Mouse (Mus musculus) embryonic facial prominence, embryonic 10.5 days (tissue): ENCODE measurements around the gene Snx21. TPM values are rescaled to one million over a fixed set of nuclear protein-coding genes. Genes with fewer than 3 reads are reported as not detected.

Experiments used
- DNase-seq: peaks from one replicate; pipeline ENCODE4 v3.0.0-alpha.2; 2017; ENCODE audit warnings: low spot score
- H3K27ac ChIP-seq: fragments of 300-500 bp; sonication (generic); replicated peaks from 2 replicates; pipeline ENCODE4 v1.5.1; 2016; ENCODE audit warnings: mild to moderate bottlenecking
- H3K27me3 ChIP-seq: fragments of 300-500 bp; sonication (generic); replicated peaks from 2 replicates; pipeline ENCODE4 v1.6.1; 2016; ENCODE audit warnings: low read depth, mild to moderate bottlenecking; ENCODE audit not compliant: poor library complexity, severe bottlenecking
- H3K36me3 ChIP-seq: fragments of 300-500 bp; sonication (generic); replicated peaks from 2 replicates; pipeline ENCODE4 v1.6.1; 2016; ENCODE audit warnings: mild to moderate bottlenecking, moderate library complexity
- H3K4me1 ChIP-seq: fragments of 300-500 bp; sonication (generic); 2 replicates; pipeline ENCODE4 v1.6.1; 2016
- H3K4me3 ChIP-seq: fragments of 300-500 bp; sonication (generic); 2 replicates; pipeline ENCODE4 v1.5.1; 2016; ENCODE audit warnings: mild to moderate bottlenecking, moderate library complexity
- H3K9me3 ChIP-seq: fragments of 300-500 bp; sonication (generic); 2 replicates; pipeline ENCODE4 v1.6.1; 2016; ENCODE audit warnings: mild to moderate bottlenecking
- WGBS: fragments of 180-500 bp; shearing (Covaris S2); methylation state at CpG from one replicate; pipeline ENCODE4 v1.1.7; 2016; 5-methylcytosine and 5-hydroxymethylcytosine counted together
- polyA plus RNA-seq: library from polyadenylated mRNA; unstranded; fragments of >200 nt; fragmentation: Nextera tagmentation; extraction: Ambion mirVana; gene quantifications from 2 replicates; pipeline ENCODE4 v1.2.1, GENCODE M21; 2016

The Snx21 gene
- polyA plus RNA-seq, 1 experiment from 2014 or later, result 11.9 TPM

DNA sequence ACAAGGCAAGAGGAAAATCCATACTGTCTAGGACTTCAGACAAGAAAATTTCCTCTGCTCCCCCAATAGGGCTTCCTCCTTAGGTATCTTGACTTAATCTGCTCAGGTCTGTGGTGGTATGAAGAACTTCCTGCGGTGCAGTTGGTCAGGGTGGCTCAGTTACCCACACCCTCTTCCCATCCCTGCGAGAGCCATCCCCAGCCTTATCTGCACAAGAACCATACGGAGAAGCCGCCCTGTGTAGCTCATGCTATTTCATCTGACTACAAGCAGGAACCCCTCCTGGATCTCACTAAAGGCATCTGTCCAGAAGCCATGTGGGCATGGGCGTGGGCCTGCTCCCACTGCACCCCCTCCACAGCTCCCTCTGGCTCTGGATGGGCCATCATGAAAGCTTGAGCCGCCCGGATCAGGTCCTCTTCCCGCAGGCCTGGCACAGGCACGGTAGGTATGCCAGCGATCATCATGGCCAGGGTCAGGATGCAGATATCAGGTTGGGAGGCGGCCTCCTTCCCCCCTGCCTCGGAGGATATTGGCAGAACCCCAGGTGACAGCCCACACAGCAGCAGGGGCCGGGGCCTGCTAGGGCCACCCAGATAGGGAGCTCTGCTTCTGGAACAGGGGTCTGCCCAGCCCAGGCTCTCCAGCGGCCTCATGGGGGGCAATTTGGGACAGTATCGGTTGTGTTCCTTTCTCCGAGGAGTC lies 41.7 kb downstream of the Snx21 start:
- Histone ChIP-seq H3K4me3 (no peak overlapping the region), H3K4me1 (peaks cover 13% of the 10 kb centered on the region), H3K27me3 (no peaks in the 10 kb centered on the region), H3K9me3 (no peaks in the 10 kb centered on the region), H3K27ac (no peak overlapping the region), H3K36me3 (peaks cover 50% of the 10 kb centered on the region)
- 91% methylated on average over 16 of the region's 16 CpGs for WGBS
- DNase-seq, result no peak

DNA sequence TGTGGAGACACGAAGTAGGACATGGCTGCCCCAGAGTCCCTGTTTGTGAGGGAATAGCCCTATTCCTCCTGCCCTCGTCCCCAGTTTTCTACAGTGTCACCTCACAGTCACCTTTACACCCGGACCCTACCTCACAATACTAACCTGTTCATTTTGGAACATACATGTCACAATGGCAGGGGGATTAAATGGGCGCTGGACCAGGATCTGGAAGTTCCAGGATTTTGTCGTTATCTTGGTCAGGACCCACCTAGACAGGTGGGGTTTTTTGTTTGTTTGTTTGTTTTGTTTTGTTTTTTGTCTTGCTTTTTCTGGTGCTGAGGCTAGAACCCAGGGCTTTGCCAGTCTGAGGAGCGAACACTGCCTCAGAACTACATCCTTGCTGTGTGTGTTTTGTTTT lies 42.8 kb downstream of the Snx21 start, which contains the start of gene Spata25:
Gene Spata25, minus strand, starts transcription at position 101 of the 400 bp plus-strand sequence.
- H3K27ac ChIP-seq, result no peak within 1 kb of the TSS
- H3K36me3 ChIP-seq, result peaks cover 50% of the 10 kb centered on the region
- WGBS, result 87% methylated on average over 6 of the region's 6 CpGs
- DNase-seq, result no peak
- no peaks in the 10 kb centered on the region for H3K9me3 ChIP-seq
- no peak within 1 kb of the TSS for H3K4me3 ChIP-seq
- H3K27me3 ChIP-seq, result no peaks in the 10 kb centered on the region
- peaks cover 18% of the 10 kb centered on the region for H3K4me1 ChIP-seq

DNA sequence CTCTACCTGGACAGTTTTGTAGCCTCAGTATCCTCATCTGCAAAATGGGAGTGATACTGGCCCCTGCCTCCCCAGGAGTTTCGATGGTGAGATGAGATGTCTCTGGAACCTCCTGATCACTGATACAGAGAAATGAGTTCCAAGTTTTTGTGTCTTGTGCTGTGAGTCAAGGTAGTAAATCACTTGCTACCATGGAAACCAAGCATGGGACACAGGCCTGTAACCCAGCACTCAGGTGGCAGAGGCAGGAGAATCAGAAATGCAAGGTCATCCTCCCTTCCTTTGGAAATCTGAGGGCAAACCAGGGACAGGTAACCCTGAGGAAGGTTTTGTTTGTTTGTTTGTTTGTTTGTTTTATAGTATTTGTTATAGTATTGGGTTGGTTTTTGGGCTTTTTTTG lies 43.5 kb downstream of the Snx21 start:
- Histone ChIP-seq H3K27ac (no peak overlapping the region), H3K4me3 (no peak overlapping the region), H3K4me1 (peaks cover 17% of the 10 kb centered on the region), H3K27me3 (no peaks in the 10 kb centered on the region), H3K36me3 (peaks cover 50% of the 10 kb centered on the region), H3K9me3 (no peaks in the 10 kb centered on the region)
- 95% methylated on average over 1 of the region's 1 CpGs for WGBS
- DNase-seq, result no peak

DNA sequence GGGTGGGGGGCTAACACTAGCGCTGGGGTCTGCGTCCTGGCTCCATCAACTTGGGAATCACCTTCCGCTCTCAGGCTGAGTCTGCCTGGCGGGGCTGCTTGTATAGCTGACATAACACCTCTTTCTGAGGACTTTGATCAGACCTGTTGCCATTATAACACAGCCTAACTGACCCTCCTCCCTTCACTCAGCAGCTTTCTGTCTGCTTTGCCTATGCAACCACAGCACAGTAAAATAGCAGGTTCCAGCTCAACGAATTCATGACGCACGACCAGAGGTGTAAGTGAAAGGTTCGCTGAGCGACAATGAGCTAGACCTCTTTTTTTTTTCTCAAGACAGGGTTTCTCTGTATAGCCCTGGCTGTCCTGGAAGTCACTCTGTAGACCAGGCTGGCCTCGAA lies 45.4 kb downstream of the Snx21 start:
- peaks cover 39% of the 10 kb centered on the region for H3K36me3 ChIP-seq
- H3K4me1 ChIP-seq, result peaks cover 28% of the 10 kb centered on the region
- no peak overlapping the region; the same call in 1 of the 2 replicates for H3K4me3 ChIP-seq
- H3K27me3 ChIP-seq, result no peaks in the 10 kb centered on the region
- 90% methylated on average over 10 of the region's 10 CpGs for WGBS
- H3K27ac ChIP-seq, result no peak overlapping the region
- no peaks in the 10 kb centered on the region for H3K9me3 ChIP-seq
- DNase-seq, result no peak

DNA sequence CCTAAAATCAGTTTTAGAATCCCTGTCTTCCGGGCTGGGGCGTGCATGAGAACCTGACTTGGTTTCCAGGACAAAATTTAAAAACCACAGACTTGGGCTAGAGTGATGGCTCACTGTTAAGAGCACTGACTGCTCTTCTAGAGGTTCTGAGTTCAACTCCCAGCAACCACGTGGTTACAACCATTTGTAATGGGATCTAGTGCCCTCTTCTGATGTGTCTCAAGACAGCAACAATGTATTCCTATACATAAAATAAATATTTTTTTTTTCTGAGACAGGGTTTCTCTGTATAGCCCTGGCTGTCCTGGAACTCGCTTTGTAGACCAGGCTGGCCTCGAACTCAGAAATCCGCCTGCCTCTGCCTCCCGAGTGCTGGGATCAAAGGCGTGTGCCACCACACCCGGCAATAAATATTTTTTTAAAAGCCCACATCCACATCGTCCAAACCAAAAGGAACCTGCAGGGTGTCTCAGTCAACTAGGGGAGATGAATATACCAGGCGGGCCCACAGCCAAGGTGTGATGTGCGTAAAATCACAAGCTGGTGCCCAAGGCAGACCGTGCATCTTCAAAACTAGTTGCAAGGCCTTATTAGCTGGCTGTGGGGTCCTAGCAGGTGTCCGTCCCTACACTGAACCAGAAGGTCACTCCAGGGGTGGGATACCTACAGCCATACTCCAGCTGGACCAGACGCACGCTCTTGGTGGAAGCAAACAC lies 46.6 kb downstream of the Snx21 start:
- no peaks in the 10 kb centered on the region for H3K9me3 ChIP-seq
- H3K27me3 ChIP-seq, result no peaks in the 10 kb centered on the region
- peaks cover 38% of the 10 kb centered on the region for H3K36me3 ChIP-seq
- H3K4me3 ChIP-seq, result peak overlapping the region; percentile 71
- DNase-seq, result no peak
- H3K27ac ChIP-seq, result peak overlapping the region; percentile 92
- WGBS, result 67% methylated on average over 16 of the region's 16 CpGs
- peaks cover 28% of the 10 kb centered on the region for H3K4me1 ChIP-seq

DNA sequence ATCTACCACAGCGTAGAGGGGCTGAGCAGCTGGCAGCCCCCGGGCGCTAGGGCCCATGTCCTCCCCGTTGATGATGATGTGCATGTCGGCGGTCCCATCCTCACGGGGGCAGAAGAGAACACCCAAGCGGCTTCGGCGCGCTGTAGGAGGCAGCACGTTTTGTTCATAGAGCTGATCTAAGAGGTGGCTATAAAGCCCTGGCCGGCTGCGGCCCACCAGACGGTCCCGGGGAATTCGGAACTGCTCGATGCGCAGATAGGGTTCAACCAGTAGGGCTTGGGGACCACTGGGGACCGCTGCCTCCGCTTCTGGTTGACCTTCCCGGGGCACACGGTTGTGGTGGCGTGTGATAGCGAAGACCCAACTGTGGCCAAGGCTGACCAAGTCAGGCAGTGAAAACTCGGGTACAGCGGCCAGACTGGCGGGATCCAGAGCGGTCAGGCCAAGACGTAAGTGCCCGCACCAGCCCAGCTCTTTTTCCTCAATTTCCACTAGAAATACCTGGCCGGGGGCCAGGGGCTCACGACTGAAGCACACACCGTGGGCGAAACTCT lies 47.2 kb downstream of the Snx21 start, which contains the start of gene Ctsa:
Gene Ctsa, plus strand, starts transcription at position 126 of the 554 bp plus-strand sequence.
- WGBS, result under 1% methylated on average over 35 of the region's 35 CpGs
- peak within 1 kb of the TSS; percentile 71 for H3K4me3 ChIP-seq
- no peaks in the 10 kb centered on the region for H3K27me3 ChIP-seq
- H3K4me1 ChIP-seq, result peaks cover 28% of the 10 kb centered on the region
- no peaks in the 10 kb centered on the region for H3K9me3 ChIP-seq
- peaks cover 38% of the 10 kb centered on the region for H3K36me3 ChIP-seq
- peak within 1 kb of the TSS; percentile 92 for H3K27ac ChIP-seq
- DNase-seq, result peak; percentile 82

DNA sequence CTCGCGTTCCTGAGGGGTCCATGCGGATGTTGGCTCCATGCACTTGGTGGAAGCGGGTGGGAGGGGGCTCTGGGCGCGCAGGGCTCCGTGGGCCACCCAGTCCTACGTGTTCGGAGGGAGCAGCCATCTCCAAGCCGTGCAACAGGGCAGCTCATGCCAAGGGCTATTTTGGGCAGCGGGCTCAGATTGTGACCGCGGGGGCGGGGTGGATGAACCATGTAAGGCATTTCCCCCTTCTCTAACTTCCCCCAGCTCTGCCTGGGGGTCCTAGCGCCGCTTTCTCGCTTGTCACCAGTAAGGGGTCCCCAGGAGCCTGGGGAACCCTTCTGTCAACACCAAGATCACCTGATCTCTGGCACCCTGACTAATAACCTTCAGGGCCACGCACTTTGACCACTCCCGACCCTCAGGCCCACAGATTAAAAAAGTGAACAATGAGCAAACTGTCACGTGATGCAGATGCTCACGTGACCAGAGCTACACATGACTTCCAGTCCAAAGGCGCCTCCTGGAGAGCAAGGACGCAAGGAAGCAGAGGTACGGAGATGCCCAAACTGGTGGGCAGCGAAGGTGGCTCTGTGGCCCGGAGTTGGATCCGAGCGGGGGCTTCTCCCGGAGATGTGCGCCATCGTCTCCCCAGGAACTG lies 47.8 kb downstream of the Snx21 start, which contains the start of gene Neurl2:
Gene Neurl2, minus strand, starts transcription at position 143 of the 646 bp plus-strand sequence.
- peak; percentile 92 for DNase-seq
- H3K9me3 ChIP-seq, result no peaks in the 10 kb centered on the region
- WGBS, result under 1% methylated on average over 31 of the region's 31 CpGs
- peak within 1 kb of the TSS; percentile 71 for H3K4me3 ChIP-seq
- peak within 1 kb of the TSS; percentile 92 for H3K27ac ChIP-seq
- peaks cover 38% of the 10 kb centered on the region for H3K36me3 ChIP-seq
- peaks cover 28% of the 10 kb centered on the region for H3K4me1 ChIP-seq
- no peaks in the 10 kb centered on the region for H3K27me3 ChIP-seq

DNA sequence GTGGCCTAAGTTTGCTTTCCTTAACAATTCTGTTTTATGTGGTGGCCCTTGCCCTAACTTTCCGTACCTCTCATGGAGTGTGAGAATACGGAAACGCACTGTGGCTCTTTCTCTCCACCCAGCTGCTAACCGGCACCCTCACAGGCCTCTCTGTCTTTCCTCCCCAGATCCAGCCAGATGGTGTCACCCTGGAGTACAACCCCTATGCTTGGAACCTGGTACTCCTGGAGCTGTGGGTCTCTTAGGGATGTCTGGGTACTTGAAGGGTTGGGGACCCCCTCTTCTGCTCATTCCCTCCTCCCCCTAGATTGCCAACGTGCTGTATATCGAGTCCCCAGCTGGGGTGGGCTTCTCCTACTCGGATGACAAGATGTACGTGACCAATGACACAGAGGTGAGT lies 48.9 kb downstream of the Snx21 start:
- DNase-seq, result no peak
- no peaks in the 10 kb centered on the region for H3K27me3 ChIP-seq
- H3K4me3 ChIP-seq, result peak overlapping the region; percentile 71
- peak overlapping the region; percentile 92; the same call in 1 of the 2 replicates for H3K27ac ChIP-seq
- no peaks in the 10 kb centered on the region for H3K9me3 ChIP-seq
- H3K4me1 ChIP-seq, result peaks cover 28% of the 10 kb centered on the region
- WGBS, result 44% methylated on average over 8 of the region's 8 CpGs
- peaks cover 42% of the 10 kb centered on the region for H3K36me3 ChIP-seq

DNA sequence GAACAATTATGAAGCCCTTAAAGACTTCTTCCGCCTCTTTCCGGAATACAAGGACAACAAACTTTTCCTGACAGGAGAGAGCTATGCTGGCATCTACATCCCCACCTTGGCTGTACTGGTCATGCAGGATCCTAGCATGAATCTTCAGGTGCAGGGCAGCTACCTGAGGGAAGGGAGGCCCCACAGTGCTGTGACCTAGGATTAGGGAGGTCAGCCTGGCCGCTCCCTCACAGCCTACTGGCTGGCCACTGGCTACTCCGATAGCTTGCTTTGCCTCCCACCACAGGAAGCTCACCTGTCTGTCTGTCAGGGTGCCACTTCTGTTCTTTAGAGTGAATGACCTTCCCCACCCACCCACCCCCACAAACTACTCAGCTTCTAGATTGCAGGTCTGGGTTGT lies 49.5 kb downstream of the Snx21 start:
- Histone ChIP-seq H3K4me1 (peaks cover 28% of the 10 kb centered on the region), H3K9me3 (no peaks in the 10 kb centered on the region), H3K36me3 (peaks cover 49% of the 10 kb centered on the region), H3K27ac (no peak overlapping the region), H3K27me3 (no peaks in the 10 kb centered on the region), H3K4me3 (peak overlapping the region; percentile 71)
- 92% methylated on average over 4 of the region's 4 CpGs for WGBS
- DNase-seq, result no peak

Other genes starting within 250 kb of the Snx21 start
- gene Wfdc2, start 223.4 kb upstream of the Snx21 start, polyA plus RNA-seq, result 59.8 and 62.7 TPM in 2 replicates
- gene Spint3, start 212.4 kb upstream of the Snx21 start, polyA plus RNA-seq, result not detected in 2 replicates
- not detected in 2 replicates for gene Wfdc6a, start 200.4 kb upstream of the Snx21 start, polyA plus RNA-seq
- not detected in 2 replicates for gene Eppin, start 192.2 kb upstream of the Snx21 start, polyA plus RNA-seq
- gene Wfdc6b, start 172.3 kb upstream of the Snx21 start, polyA plus RNA-seq, result not detected in 2 replicates
- not detected in 2 replicates for gene Wfdc8, start 172.2 kb upstream of the Snx21 start, polyA plus RNA-seq
- not detected in 2 replicates for gene Wfdc16, start 147.0 kb upstream of the Snx21 start, polyA plus RNA-seq
- gene Wfdc10, start 129.8 kb upstream of the Snx21 start, polyA plus RNA-seq, result not detected in 2 replicates
- gene Wfdc9, start 129.2 kb upstream of the Snx21 start, polyA plus RNA-seq, result not detected in 2 replicates
- not detected in 2 replicates for gene Wfdc11, start 111.7 kb upstream of the Snx21 start, polyA plus RNA-seq
- gene Wfdc13, start 100.7 kb upstream of the Snx21 start, polyA plus RNA-seq, result 0.14 TPM in 1 of 2 replicates, not detected in the other
- not detected in 2 replicates for gene Spint4, start 87.3 kb upstream of the Snx21 start, polyA plus RNA-seq
- gene Spint5, start 70.5 kb upstream of the Snx21 start, polyA plus RNA-seq, result not detected in 2 replicates
- 0.87 and 0.95 TPM in 2 replicates for gene Wfdc3, start 39.9 kb upstream of the Snx21 start, polyA plus RNA-seq
- 85.1 and 88.8 TPM in 2 replicates for gene Dnttip1, start 39.8 kb upstream of the Snx21 start, polyA plus RNA-seq
- gene Ube2c, start 15.9 kb upstream of the Snx21 start, polyA plus RNA-seq, result 571 and 605 TPM in 2 replicates
- gene Tnnc2, start 5.9 kb upstream of the Snx21 start, polyA plus RNA-seq, result not detected in 2 replicates
- 13.9 and 15.8 TPM in 2 replicates for gene Acot8, start 19.1 kb downstream of the Snx21 start, polyA plus RNA-seq
- 8.5 and 8.6 TPM in 2 replicates for gene Zswim3, start 19.3 kb downstream of the Snx21 start, polyA plus RNA-seq
- gene Zswim1, start 36.9 kb downstream of the Snx21 start, polyA plus RNA-seq, result 24.2 and 27.1 TPM in 2 replicates
- not detected in 2 replicates for gene Spata25, start 42.7 kb downstream of the Snx21 start, polyA plus RNA-seq
- gene Ctsa, start 47.0 kb downstream of the Snx21 start, polyA plus RNA-seq, result 95.8 and 100 TPM in 2 replicates
- 4.8 and 5.4 TPM in 2 replicates for gene Neurl2, start 47.6 kb downstream of the Snx21 start, polyA plus RNA-seq
- 36.7 and 40.7 TPM in 2 replicates for gene Pltp, start 71.9 kb downstream of the Snx21 start, polyA plus RNA-seq
- 77.2 and 81.2 TPM in 2 replicates for gene Pcif1, start 93.5 kb downstream of the Snx21 start, polyA plus RNA-seq
- gene Zfp335, start 125.9 kb downstream of the Snx21 start, polyA plus RNA-seq, result 17.4 and 18.2 TPM in 2 replicates
- gene Mmp9, start 155.0 kb downstream of the Snx21 start, polyA plus RNA-seq, result 0.28 and 0.77 TPM in 2 replicates
- gene Slc12a5, start 175.0 kb downstream of the Snx21 start, polyA plus RNA-seq, result 1.5 and 1.7 TPM in 2 replicates
- 98.9 TPM in 2 replicates for gene Ncoa5, start 249.0 kb downstream of the Snx21 start, polyA plus RNA-seq